Mouse (Mus musculus): ENCODE results near the gene Mmel1. TPM values are rescaled to one million over a fixed set of nuclear protein-coding genes. Genes with fewer than 3 reads are reported as not detected.

Mmel1 gene
- polyA plus RNA-seq, 1 experiment = not detected

DNA sequence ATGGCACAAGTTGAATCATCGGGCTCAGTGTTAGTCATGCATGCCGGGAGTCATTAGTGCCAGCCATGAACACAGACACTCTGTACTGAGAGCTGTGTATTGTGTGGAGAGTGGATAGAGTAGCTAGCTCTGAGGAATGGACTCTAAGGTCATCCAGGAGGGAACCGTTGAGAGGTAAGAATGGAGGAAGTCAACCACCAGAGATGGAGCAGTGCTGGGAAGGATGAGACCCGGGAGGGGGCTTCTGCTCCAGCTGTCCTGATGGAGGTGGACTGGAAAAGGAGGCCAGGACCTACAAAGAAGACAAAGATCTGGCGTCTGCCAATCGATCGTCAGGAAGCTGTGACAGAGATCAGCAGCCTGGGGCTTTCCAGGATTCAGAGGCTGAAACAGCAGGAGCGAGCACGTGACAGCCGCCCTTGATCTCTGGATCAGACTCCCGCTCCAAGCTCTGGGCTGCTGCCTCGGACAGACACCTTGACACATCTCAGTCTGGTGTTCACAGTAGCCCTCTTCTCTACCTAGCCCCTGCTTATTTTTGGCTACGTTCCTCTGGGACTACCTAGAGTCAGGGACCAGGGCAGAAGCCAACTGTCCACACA is 64.0 kb downstream of the Mmel1 start:
- no peak overlapping the region for H3K27ac ChIP-seq (replicated peaks; ENCODE audit: low read depth, low read length)
- H3K4me1 ChIP-seq (ENCODE audit: control insufficient read depth, insufficient read depth, insufficient read length, low read length) = peaks cover 24% of the 10 kb centered on the region
- no peak overlapping the region for H3K4me3 ChIP-seq (ENCODE audit: insufficient read depth, low read depth, low read length)

DNA sequence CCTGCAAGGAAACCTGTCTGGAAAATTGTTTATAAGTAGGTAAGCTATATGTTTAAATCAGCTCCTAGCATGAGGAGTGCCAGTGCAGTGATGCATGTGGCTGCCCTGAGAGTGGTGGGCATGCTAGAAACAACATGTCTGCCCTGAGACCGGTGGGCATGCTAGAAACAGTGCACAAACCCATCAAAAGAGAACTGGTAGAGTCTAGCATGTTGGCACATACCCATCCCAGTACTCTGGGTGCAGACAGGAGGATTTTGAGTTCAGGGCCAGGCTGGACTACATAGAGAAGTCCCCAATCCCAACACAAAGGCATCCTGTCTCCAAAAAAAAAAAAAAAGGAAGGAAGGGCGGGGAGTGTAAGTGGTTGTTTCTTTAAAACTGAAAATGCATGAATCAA is 65.4 kb downstream of the Mmel1 start:
- Histone ChIP-seq H3K4me1 (ENCODE audit: control insufficient read depth, insufficient read depth, insufficient read length, low read length) (peaks cover 14% of the 10 kb centered on the region), H3K27ac (replicated peaks; ENCODE audit: low read depth, low read length) (0 out of 2 replicates have a peak overlapping the region, but pooled peaks have one; percentile 34), H3K4me3 (ENCODE audit: insufficient read depth, low read depth, low read length) (no peak overlapping the region)

- Histone ChIP-seq H3K27ac (replicated peaks; ENCODE audit: low read depth, low read length) (peak overlapping the region; percentile 50; the same call in 1 of the 2 replicates), H3K4me1 (ENCODE audit: control insufficient read depth, insufficient read depth, insufficient read length, low read length) (peaks cover 14% of the 10 kb centered on the region), H3K4me3 (ENCODE audit: insufficient read depth, low read depth, low read length) (no peak overlapping the region)
These were observed 66.4 kb downstream of the Mmel1 start for GRCm38 (mm10) chr4:154935788-154936187.

- Histone ChIP-seq H3K4me1 (ENCODE audit: control insufficient read depth, insufficient read depth, insufficient read length, low read length) (peaks cover 14% of the 10 kb centered on the region), H3K27ac (replicated peaks; ENCODE audit: low read depth, low read length) (no peak overlapping the region), H3K4me3 (ENCODE audit: insufficient read depth, low read depth, low read length) (no peak overlapping the region)
These were observed 67.3 kb downstream of the Mmel1 start for GRCm38 (mm10) chr4:154936542-154937255.

- Histone ChIP-seq H3K27ac (replicated peaks; ENCODE audit: low read depth, low read length) (no peak overlapping the region), H3K4me3 (ENCODE audit: insufficient read depth, low read depth, low read length) (no peak overlapping the region), H3K4me1 (ENCODE audit: control insufficient read depth, insufficient read depth, insufficient read length, low read length) (peaks cover 14% of the 10 kb centered on the region)
These were observed 68.4 kb downstream of the Mmel1 start for GRCm38 (mm10) chr4:154937746-154938145.

- H3K4me3 ChIP-seq (ENCODE audit: insufficient read depth, low read depth, low read length) = no peak overlapping the region
- H3K4me1 ChIP-seq (ENCODE audit: control insufficient read depth, insufficient read depth, insufficient read length, low read length) = peaks cover 3% of the 10 kb centered on the region; the same call in 1 of the 2 replicates
- H3K27ac ChIP-seq (replicated peaks; ENCODE audit: low read depth, low read length) = no peak overlapping the region
These were observed 70.8 kb downstream of the Mmel1 start for GRCm38 (mm10) chr4:154940156-154940555.

DNA sequence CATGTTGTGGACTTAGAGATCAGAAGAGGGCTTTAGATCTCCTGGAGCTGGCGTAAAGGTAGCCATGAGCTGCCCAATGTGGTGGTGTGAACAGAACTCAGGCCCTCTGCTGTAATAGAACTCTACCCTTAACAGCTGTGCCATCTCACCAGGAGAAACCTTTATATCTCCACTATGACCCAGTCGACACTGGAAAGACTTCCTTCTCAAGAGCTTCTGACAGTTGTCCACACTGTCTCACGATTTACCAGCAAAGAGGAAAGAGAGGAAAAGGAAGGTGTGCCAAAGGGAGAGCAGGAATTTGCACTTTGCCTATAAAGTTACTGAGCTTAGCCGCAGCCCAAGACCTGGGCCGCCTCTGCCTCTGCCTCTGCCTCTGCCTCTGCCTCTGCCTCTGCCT is 72.4 kb downstream of the Mmel1 start:
- H3K27ac ChIP-seq (replicated peaks; ENCODE audit: low read depth, low read length) = no peak overlapping the region
- H3K4me3 ChIP-seq (ENCODE audit: insufficient read depth, low read depth, low read length) = no peak overlapping the region
- H3K4me1 ChIP-seq (ENCODE audit: control insufficient read depth, insufficient read depth, insufficient read length, low read length) = no peaks in the 10 kb centered on the region

DNA sequence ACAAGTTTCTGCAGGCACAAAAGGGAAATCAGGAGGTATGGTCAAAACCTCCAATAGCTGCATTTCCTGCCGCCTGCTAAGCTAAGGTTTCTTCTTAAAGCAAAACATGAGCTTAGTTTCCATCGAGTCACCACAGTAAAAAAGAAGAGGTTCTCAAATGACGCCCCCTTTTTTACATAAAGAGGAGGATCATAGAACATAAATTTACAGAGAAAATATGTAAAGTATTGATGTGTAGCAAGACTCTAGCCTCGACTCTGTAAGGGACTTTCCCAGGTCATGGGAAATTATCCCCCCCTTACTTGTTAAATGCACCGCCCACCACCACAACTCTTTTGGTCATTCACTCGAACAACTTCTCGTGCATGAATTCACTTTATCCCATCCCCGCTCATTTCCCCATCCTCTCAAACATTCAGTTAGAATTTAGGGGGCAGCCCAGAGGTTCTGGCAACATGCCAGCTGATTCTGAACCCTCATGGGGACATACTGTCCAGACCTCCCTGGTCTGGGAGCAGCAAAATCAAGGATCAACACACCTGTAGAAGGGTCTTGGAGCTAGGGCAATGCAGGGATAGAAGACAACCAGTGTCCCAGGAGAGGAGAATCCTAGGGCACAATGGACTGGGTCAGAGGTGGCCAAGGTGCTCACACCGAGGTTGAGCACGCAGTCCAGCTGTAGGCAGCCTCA is 73.4 kb downstream of the Mmel1 start:
- H3K4me3 ChIP-seq (ENCODE audit: insufficient read depth, low read depth, low read length) = no peak overlapping the region
- H3K4me1 ChIP-seq (ENCODE audit: control insufficient read depth, insufficient read depth, insufficient read length, low read length) = no peaks in the 10 kb centered on the region

GRCm38 (mm10) chr4:154943323-154944039 is 74.1 kb downstream of the Mmel1 start:
- Histone ChIP-seq H3K4me3 (ENCODE audit: insufficient read depth, low read depth, low read length) (no peak overlapping the region), H3K27ac (replicated peaks; ENCODE audit: low read depth, low read length) (no peak overlapping the region), H3K4me1 (ENCODE audit: control insufficient read depth, insufficient read depth, insufficient read length, low read length) (no peaks in the 10 kb centered on the region)

More for the DNA sequence above, 73.4 kb downstream of the Mmel1 start:
- no peak overlapping the region for H3K27ac ChIP-seq (replicated peaks; ENCODE audit: low read depth, low read length)

- H3K4me1 ChIP-seq (ENCODE audit: control insufficient read depth, insufficient read depth, insufficient read length, low read length) = no peaks in the 10 kb centered on the region
- no peak overlapping the region for H3K27ac ChIP-seq (replicated peaks; ENCODE audit: low read depth, low read length)
- no peak overlapping the region for H3K4me3 ChIP-seq (ENCODE audit: insufficient read depth, low read depth, low read length)
These were observed 74.8 kb downstream of the Mmel1 start for GRCm38 (mm10) chr4:154944121-154944590.

Other genes with a start within 250 kb of the Mmel1 start
- gene Prdm16, start 232.7 kb upstream of the Mmel1 start, polyA plus RNA-seq (2012; ENCODE audit: insufficient read depth, insufficient read length, missing spikeins) = 10.2 and 10.5 TPM in 2 replicates
- not detected in 2 replicates for gene Actrt2, start 201.7 kb upstream of the Mmel1 start, polyA plus RNA-seq (2012; ENCODE audit: insufficient read depth, insufficient read length, missing spikeins)
- gene Ttc34, start 32.1 kb upstream of the Mmel1 start, polyA plus RNA-seq (2012; ENCODE audit: insufficient read depth, insufficient read length, missing spikeins) = not detected in 2 replicates
- gene Fam213b, start 29.6 kb downstream of the Mmel1 start, polyA plus RNA-seq (2012; ENCODE audit: insufficient read depth, insufficient read length, missing spikeins) = 22.6 and 33.5 TPM in 2 replicates
- 2.1 and 4.6 TPM in 2 replicates for gene Tnfrsf14, start 59.0 kb downstream of the Mmel1 start, polyA plus RNA-seq (2012; ENCODE audit: insufficient read depth, insufficient read length, missing spikeins)
- gene Hes5, start 91.3 kb downstream of the Mmel1 start, polyA plus RNA-seq (2012; ENCODE audit: insufficient read depth, insufficient read length, missing spikeins) = not detected in 2 replicates
- gene Pank4, start 94.5 kb downstream of the Mmel1 start, polyA plus RNA-seq (2012; ENCODE audit: insufficient read depth, insufficient read length, missing spikeins) = 11.0 and 18.7 TPM in 2 replicates
- not detected in 2 replicates for gene Plch2, start 187.2 kb downstream of the Mmel1 start, polyA plus RNA-seq (2012; ENCODE audit: insufficient read depth, insufficient read length, missing spikeins)
- 15.3 and 16.1 TPM in 2 replicates for gene Pex10, start 197.4 kb downstream of the Mmel1 start, polyA plus RNA-seq (2012; ENCODE audit: insufficient read depth, insufficient read length, missing spikeins)
- gene Rer1, start 216.8 kb downstream of the Mmel1 start, polyA plus RNA-seq (2012; ENCODE audit: insufficient read depth, insufficient read length, missing spikeins) = 115 and 123 TPM in 2 replicates
- 1.3 and 1.8 TPM in 2 replicates for gene Morn1, start 217.0 kb downstream of the Mmel1 start, polyA plus RNA-seq (2012; ENCODE audit: insufficient read depth, insufficient read length, missing spikeins)

Measured in brown adipose tissue, adult 24 weeks (tissue).